Mouse (Mus musculus) B cell, adult 2 months (primary cell): ENCODE results near the gene Ext2.
A peak's percentile ranks its signal among the peaks of the same experiment; 100 is the strongest.

Source experiments
- DNase-seq, 2 experiments: peaks; one replicate each; pipeline ENCODE4 v3.0.0; 2022

The Ext2 gene

GRCm38 (mm10) chr2:93822045-93822749 is at the start of gene Ext2:
Ext2 (minus strand) TSS chr2:93822568.
- DNase-seq = peak; percentile 94 to 95

- no peak for DNase-seq
These were observed 49.1 kb upstream of the Ext2 start for GRCm38 (mm10) chr2:93871411-93871925.

- peak; percentile 50 to 56 for DNase-seq
These were observed 48.5 kb upstream of the Ext2 start for GRCm38 (mm10) chr2:93870842-93871241.

GRCm38 (mm10) chr2:93869107-93869600 is 46.8 kb upstream of the Ext2 start, which contains the start of gene Accsl:
Accsl (minus strand) TSS chr2:93869157.
- no peak for DNase-seq

- no peak for DNase-seq
These were observed 46.2 kb upstream of the Ext2 start for GRCm38 (mm10) chr2:93868566-93868965.

- no peak for DNase-seq
These were observed 40.9 kb upstream of the Ext2 start for GRCm38 (mm10) chr2:93863229-93863628.

- DNase-seq = no peak
These were observed 36.5 kb upstream of the Ext2 start for GRCm38 (mm10) chr2:93858845-93859244.

GRCm38 (mm10) chr2:93851303-93851702 is 28.9 kb upstream of the Ext2 start:
- no peak for DNase-seq

- peak; percentile 21 to 26 for DNase-seq
These were observed 28.1 kb upstream of the Ext2 start for GRCm38 (mm10) chr2:93850317-93850944.

GRCm38 (mm10) chr2:93849505-93850089 is 27.2 kb upstream of the Ext2 start, which contains the start of gene Accs:
Accs (minus strand) TSS chr2:93849943.
- peak; percentile 54 to 58 for DNase-seq

- DNase-seq = no peak
These were observed 19.0 kb upstream of the Ext2 start for GRCm38 (mm10) chr2:93841349-93841748.

- no peak for DNase-seq
These were observed 17.7 kb upstream of the Ext2 start for GRCm38 (mm10) chr2:93840109-93840508.

GRCm38 (mm10) chr2:93838931-93839330 is 16.6 kb upstream of the Ext2 start:
- DNase-seq = no peak

- no peak for DNase-seq
These were observed 13.9 kb upstream of the Ext2 start for GRCm38 (mm10) chr2:93836232-93836785.

- DNase-seq = no peak
These were observed 13.2 kb upstream of the Ext2 start for GRCm38 (mm10) chr2:93835596-93835995.

- peak; percentile 76 to 82 for DNase-seq
These were observed 1.2 kb upstream of the Ext2 start for GRCm38 (mm10) chr2:93823519-93823918.

GRCm38 (mm10) chr2:93817791-93818190 is 4.6 kb downstream of the Ext2 start:
- DNase-seq = no peak

GRCm38 (mm10) chr2:93813343-93813742 is 9.0 kb downstream of the Ext2 start:
- no peak for DNase-seq

- DNase-seq = peak; percentile 75 to 78
These were observed 10.6 kb downstream of the Ext2 start for GRCm38 (mm10) chr2:93811812-93812211.

- DNase-seq = peak; percentile 36 to 44
These were observed 12.4 kb downstream of the Ext2 start for GRCm38 (mm10) chr2:93809931-93810330.

- DNase-seq = no peak
These were observed 14.3 kb downstream of the Ext2 start for GRCm38 (mm10) chr2:93808071-93808470.

- no peak for DNase-seq
These were observed 14.9 kb downstream of the Ext2 start for GRCm38 (mm10) chr2:93807440-93807839.
